Mouse (Mus musculus): ENCODE measurements around the gene Skint3. TPM values are rescaled to one million over a fixed set of nuclear protein-coding genes. Genes with fewer than 3 reads are reported as not detected.
"Not testable (repeated sequence)": the region's sequence is repeated elsewhere in the genome, so short reads cannot be mapped to it uniquely, and the experiment has no call there.

The Skint3 gene
- 0.02 TPM in 1 of 2 replicates, not detected in the other for polyA plus RNA-seq (2012; rRNA removed)

DNA sequence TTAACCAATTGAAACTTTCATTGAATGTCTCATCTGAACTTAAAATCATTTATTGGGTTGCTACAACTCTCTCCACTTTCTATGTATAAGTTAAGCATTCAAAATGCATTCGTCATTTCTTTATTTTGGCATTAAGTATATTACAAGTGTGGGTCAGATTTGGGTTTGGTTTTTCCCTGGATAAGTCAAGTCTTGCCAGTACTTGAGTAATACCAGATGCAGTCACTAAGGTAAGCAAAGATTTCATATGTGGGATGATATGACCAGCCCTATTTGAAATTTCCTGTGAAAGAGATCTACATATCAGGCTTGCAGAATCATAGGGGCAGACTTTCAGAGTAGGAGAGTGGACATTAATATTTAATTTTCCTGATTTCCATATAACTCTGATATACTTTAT is at the start of gene Skint3:
Gene Skint3 (plus strand): TSS at position 301 of the 400 bp plus-strand sequence.
- no peak for DNase-seq (ENCODE audit: extremely low spot score in 1 of 2, low spot score in 1 of 2)

- DNase-seq (ENCODE audit: extremely low spot score in 1 of 2, low spot score in 1 of 2): no peak
Measured at GRCm38 (mm10) chr4:112243416-112243815, 11.4 kb downstream of the Skint3 start.

DNA sequence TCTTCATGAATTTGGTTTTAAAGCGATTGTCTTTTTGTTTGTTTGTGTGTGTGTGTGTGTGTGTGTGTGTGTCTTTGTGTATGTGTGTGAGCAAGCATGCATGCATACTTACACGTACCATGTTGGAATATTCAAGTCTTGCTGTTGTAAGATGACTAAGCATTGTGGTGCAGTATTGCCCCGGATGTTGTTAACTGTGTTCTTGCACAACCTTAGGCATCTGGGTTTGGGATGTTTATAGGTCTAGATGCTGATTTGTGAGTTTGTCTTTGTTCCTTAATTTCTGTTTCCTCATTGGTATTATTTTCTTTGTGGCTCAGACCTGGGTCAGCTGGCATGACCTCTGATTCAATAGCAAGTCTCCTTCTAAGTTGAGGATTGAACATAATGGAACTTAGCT is 11.9 kb downstream of the Skint3 start:
- no peak for DNase-seq (ENCODE audit: extremely low spot score in 1 of 2, low spot score in 1 of 2)

DNA sequence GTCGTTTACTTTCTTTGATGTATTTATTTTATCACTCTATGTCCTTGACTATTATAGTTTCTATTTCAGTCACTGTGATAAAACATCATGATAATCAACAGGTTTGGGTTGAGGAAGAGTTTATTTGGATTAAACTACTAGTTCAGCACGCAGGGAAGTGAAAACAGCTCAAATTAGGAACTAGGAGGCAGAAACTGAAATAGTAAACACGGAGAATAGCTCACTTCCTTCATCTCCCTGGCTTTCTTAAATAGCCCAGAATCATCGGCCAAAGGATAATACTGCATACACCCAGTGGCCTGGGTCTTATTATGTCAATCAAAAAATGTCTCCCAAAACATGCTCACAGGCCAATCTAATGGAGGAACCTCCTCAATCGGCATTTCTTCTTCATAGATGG is 24.0 kb downstream of the Skint3 start:
- DNase-seq (ENCODE audit: extremely low spot score in 1 of 2, low spot score in 1 of 2): no peak

DNA sequence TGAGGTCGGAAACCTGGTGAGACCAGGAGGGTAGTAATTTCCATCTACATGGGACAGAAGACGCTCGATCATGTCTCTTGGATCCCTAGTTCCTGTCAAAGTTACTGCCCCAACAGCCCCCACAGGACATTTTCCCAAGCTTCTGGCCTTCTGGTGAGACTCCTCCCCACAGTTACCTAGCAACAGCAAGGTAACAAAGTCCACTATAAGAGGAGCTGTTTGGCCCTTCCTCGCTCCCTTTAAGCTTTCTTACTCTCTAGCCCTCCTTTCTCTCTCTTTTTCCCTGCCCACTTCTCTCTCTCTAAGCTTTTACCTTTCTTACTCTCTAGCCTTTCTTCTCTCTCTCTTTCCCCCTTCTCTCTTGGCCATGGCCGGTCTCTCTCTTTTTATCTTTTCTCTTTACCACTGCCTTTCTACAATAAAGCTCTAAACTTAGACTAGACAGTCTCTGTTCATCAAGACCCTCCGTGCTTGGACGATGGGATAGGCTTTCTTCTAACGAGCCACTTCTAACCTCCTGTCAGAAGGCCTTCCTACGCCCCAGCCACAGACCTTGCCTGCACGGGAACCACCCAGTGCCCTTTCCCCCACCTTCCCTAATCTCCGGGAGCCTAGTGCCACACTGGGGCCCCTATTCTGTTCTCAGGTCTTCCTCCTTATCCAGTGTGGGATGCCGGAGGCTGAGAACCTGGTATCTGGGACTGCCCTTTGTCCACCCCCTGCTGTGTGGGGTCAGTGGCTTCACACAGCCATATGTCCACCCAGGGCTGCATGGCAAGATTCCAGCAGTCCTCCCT is 55.3 kb downstream of the Skint3 start:
- DNase-seq (ENCODE audit: extremely low spot score in 1 of 2, low spot score in 1 of 2): no peak

DNA sequence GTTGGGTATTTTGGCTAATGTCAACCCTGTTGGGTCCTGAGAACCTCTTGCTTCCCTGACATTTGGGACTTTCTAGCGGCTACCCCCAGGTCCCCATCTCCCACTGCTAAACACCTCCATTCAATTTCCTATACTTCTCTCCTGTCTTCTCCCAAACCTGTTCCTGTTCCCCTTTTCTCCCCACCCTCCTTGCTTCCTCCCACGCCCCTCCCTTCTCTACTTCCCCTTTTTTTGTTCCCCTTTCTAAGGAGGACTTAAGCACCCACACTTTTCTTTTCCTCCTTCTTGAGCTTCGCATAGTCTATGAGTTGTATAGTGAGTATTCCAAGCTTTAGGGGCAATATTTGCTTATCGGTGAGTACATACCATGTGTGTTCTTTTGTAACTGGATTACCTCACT is 56.4 kb downstream of the Skint3 start:
- no peak for DNase-seq (ENCODE audit: extremely low spot score in 1 of 2, low spot score in 1 of 2)

- DNase-seq (ENCODE audit: extremely low spot score in 1 of 2, low spot score in 1 of 2): no peak
Measured at GRCm38 (mm10) chr4:112302305-112302704, 70.3 kb downstream of the Skint3 start.

- DNase-seq (ENCODE audit: extremely low spot score in 1 of 2, low spot score in 1 of 2): no peak
Measured at GRCm38 (mm10) chr4:112302855-112303509, 70.9 kb downstream of the Skint3 start.

DNA sequence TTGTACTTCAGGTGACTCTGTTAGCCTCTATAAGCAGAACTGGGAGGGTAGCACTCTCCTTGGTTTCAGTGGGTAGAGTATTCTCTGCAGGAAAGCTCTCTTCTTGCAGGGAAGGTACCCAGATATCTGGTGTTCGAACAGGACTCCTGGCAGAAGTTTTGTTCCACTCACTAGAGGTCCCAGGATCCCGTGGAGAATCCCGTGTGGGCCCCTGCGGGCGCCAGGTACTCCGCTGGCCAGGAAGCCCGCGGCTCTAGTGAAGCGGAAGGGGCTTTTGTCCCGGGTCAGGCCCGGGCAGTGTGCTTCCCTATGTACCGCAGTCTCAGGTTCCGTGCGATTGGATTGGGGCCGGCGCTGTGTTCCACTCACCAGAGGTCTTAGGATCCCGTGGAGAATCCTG is 117.1 kb downstream of the Skint3 start:
- not testable (repeated sequence) for DNase-seq (ENCODE audit: extremely low spot score in 1 of 2, low spot score in 1 of 2)

Other genes starting within 250 kb of the Skint3 start
- not detected in 2 replicates for gene Skint1, start 226.0 kb upstream of the Skint3 start, polyA plus RNA-seq (2012; rRNA removed)
- not detected in 2 replicates for gene Skint4, start 160.2 kb upstream of the Skint3 start, polyA plus RNA-seq (2012; rRNA removed)
- not detected in 2 replicates for gene Skint9, start 201.7 kb downstream of the Skint3 start, polyA plus RNA-seq (2012; rRNA removed)